Mouse (Mus musculus) layer of hippocampus, postnatal 36 days (tissue): ENCODE data around the gene Wdr35. TPM values are rescaled to one million over a fixed set of nuclear protein-coding genes. Genes with fewer than 3 reads are reported as not detected.

Experiments
- DNase-seq, 2 experiments: peaks; one replicate each; pipeline ENCODE4 v3.0.0; 2022
- total RNA-seq, 2 experiments: library from RNA; stranded (reverse); gene quantifications; 2 replicates each; pipeline ENCODE4 v1.2.3; 2021

The Wdr35 gene
- total RNA-seq, 2 experiments from 2014 or later, result 43.8 to 44.5 TPM

DNA sequence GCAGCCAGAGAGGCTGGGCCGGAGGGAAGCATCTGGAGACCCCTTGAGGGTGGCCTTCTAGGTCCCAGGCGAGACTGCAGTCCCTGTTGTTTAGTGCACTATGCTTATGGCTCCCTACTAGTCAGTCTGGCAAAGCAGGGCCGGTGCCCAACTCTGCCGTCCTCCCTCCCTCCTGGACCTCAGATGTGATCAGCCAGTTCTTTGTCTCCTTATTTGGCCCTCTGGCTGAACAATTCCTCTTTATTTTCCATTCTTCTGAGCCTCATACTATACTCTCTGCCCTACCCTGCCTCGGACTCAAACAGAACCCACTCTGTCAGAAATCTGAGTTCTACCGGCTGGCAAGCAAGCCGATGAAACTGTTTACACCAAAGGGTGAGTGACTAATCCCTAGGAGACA, 79.7 kb downstream of the Wdr35 start:
- no peak for DNase-seq

DNA sequence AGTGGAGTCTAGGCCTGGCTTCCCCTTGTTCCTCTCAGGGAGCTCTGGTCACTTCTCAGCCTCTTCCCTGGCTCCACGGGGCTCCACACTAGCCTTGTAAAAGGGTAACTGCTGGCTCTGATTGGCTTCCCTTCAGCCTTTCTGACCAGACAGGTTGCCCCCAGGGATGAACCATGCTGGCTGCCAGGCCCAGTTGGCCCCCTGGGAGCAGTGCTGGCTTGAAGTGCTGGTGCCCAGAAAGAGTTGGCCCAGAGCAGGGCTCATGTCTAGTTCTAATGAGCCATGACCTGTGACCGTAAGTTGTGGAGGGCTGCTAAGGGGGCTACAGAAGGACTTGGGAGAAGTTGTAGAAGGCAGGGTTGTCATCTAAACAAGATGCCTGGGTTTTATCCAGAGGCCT, 80.3 kb downstream of the Wdr35 start:
- DNase-seq, result no peak

GRCm38 (mm10) chr12:9055269-9055668, 81.6 kb downstream of the Wdr35 start:
- no peak for DNase-seq

GRCm38 (mm10) chr12:9059502-9059901, 85.8 kb downstream of the Wdr35 start:
- DNase-seq, result no peak

DNA sequence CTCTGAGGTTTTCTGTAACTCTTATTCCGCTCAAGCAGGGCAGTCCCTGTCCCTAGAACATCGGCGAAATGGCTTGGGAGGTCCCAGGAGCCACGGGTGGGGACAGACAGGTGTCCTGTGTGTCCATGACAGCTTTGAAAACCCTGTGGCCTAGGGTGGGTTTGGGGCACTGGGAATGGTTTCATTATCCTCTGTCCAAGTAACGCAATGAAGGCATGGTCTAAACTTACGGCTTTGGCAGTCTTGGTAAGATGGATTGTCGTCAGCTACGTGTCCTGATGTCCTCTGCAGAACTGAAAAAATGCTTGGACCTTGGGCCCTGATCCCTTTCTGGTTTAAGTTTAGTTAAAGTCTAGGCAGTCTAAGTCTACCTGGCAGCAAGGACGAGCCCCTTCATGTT, 86.3 kb downstream of the Wdr35 start:
- no peak for DNase-seq

GRCm38 (mm10) chr12:9063611-9064010, 89.9 kb downstream of the Wdr35 start:
- DNase-seq, result no peak

- DNase-seq, result no peak
These were observed 97.4 kb downstream of the Wdr35 start for GRCm38 (mm10) chr12:9071058-9071457.

DNA sequence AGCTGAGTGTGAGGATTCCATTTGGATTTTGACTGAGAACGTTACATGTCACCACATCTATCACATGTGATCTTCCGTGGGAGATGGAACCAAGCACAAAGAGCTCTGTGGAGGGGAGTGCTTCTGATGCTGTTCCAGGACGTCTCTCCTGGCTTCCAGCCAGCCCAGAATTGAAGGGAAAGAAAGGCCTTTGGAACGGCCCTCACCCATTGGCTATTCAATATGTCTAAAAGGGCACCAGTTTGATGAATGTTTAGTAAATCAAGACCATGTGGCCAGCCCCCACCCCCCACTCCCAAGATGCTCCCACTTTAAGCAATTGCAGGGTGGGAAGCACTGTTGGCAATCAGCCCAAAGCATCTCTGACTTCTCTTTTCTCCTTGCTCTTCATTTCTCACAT, 97.8 kb downstream of the Wdr35 start:
- DNase-seq, result no peak

- no peak for DNase-seq
These were observed 103.9 kb downstream of the Wdr35 start for GRCm38 (mm10) chr12:9077554-9078125.

Other genes with a start within 250 kb of the Wdr35 start
- 1 to 10 TPM in 1 of 2 experiments, under 1 TPM in 1; 0.52 to 1.4 TPM for gene Sdc1, start 202.6 kb upstream of the Wdr35 start, total RNA-seq
- 100 to 1,000 TPM; 211 to 225 TPM for gene Laptm4a, start 52.2 kb upstream of the Wdr35 start, total RNA-seq
- gene Matn3, start 26.0 kb upstream of the Wdr35 start, total RNA-seq, result not detected
- 1 to 10 TPM; 4.5 to 5.7 TPM for gene Ttc32, start 56.1 kb downstream of the Wdr35 start, total RNA-seq